Mouse (Mus musculus) lung, postnatal 4 days (tissue): ENCODE data around the gene Dtnb.
"Not testable (repeated sequence)": the region's sequence is repeated elsewhere in the genome, so short reads cannot be mapped to it uniquely, and the experiment has no call there.

Experiments
- DNase-seq, 2 experiments: peaks; one replicate each; pipeline ENCODE4 v3.0.0; 2021

Gene Dtnb

GRCm38 (mm10) chr12:3662660-3663059 is 90.5 kb downstream of the Dtnb start:
- DNase-seq, result no peak

- no peak for DNase-seq
Measured at GRCm38 (mm10) chr12:3663386-3663785, 91.2 kb downstream of the Dtnb start.

- no peak for DNase-seq
Measured at GRCm38 (mm10) chr12:3669971-3670381, 97.8 kb downstream of the Dtnb start.

GRCm38 (mm10) chr12:3671117-3671516 is 98.9 kb downstream of the Dtnb start:
- DNase-seq, result no peak

- no peak for DNase-seq
Measured at GRCm38 (mm10) chr12:3672786-3673185, 100.6 kb downstream of the Dtnb start.

- DNase-seq, result no peak
Measured at GRCm38 (mm10) chr12:3673886-3674285, 101.7 kb downstream of the Dtnb start.

GRCm38 (mm10) chr12:3674913-3675312 is 102.7 kb downstream of the Dtnb start:
- peak in 1 of 2 experiments; percentile 23 for DNase-seq

- DNase-seq, result no peak
Measured at GRCm38 (mm10) chr12:3680721-3681120, 108.5 kb downstream of the Dtnb start.

GRCm38 (mm10) chr12:3683041-3683440 is 110.9 kb downstream of the Dtnb start:
- no peak for DNase-seq

GRCm38 (mm10) chr12:3686419-3686940 is 114.3 kb downstream of the Dtnb start:
- DNase-seq, result no peak

- not testable (repeated sequence) for DNase-seq
Measured at GRCm38 (mm10) chr12:3690926-3691529, 118.8 kb downstream of the Dtnb start.

GRCm38 (mm10) chr12:3692795-3693392 is 120.7 kb downstream of the Dtnb start:
- DNase-seq, result no peak

GRCm38 (mm10) chr12:3695741-3696501 is 123.7 kb downstream of the Dtnb start:
- peak in 1 of 2 experiments; percentile 53 for DNase-seq

- no peak for DNase-seq
Measured at GRCm38 (mm10) chr12:3700503-3700902, 128.3 kb downstream of the Dtnb start.

GRCm38 (mm10) chr12:3702903-3703302 is 130.7 kb downstream of the Dtnb start:
- no peak for DNase-seq

GRCm38 (mm10) chr12:3719151-3719721 is 147.1 kb downstream of the Dtnb start:
- DNase-seq, result no peak

- DNase-seq, result no peak
Measured at GRCm38 (mm10) chr12:3720527-3720926, 148.3 kb downstream of the Dtnb start.

- peak; percentile 38 to 54 for DNase-seq
Measured at GRCm38 (mm10) chr12:3723762-3724161, 151.6 kb downstream of the Dtnb start.

- no peak for DNase-seq
Measured at GRCm38 (mm10) chr12:3724822-3725370, 152.7 kb downstream of the Dtnb start.

- DNase-seq, result no peak
Measured at GRCm38 (mm10) chr12:3729521-3730075, 157.4 kb downstream of the Dtnb start.

GRCm38 (mm10) chr12:3732623-3733265 is 160.6 kb downstream of the Dtnb start:
- peak in 1 of 2 experiments; percentile 9 for DNase-seq

GRCm38 (mm10) chr12:3733328-3733727 is 161.1 kb downstream of the Dtnb start:
- no peak for DNase-seq
